Mouse (Mus musculus) stomach, postnatal 0 days (tissue): ENCODE results near the gene Pus10.

Experiments used
- CTCF ChIP-seq: IDR thresholded peaks from 2 replicates; pipeline ENCODE4 v1.5.1; 2016; ENCODE audit warnings: antibody characterized with exemption, low read depth, mild to moderate bottlenecking, moderate library complexity
- EP300 ChIP-seq: optimal IDR thresholded peaks from 2 replicates; pipeline ENCODE3; 2016; ENCODE audit warnings: antibody characterized with exemption

DNA sequence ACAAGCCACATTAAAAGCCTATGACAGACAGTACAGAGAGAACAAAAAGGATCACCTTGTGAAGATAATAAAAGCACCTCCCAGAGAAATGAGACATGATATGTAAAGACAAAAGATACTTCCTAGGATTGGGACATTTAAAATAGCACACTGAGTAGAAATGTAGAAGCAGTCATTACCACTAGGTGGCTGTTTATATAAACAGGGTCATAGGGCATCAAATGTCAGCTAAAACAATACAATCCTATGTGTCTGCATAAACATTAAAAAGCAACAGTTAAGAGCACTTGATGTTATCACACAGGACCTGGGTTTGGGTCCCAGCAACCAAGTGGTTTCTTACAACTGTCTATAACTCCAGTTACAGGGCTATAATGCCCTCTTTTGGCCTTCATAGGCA is 34.8 kb upstream of the Pus10 start:
- TF ChIP-seq CTCF (peak; percentile 34; the same call in 1 of the 2 replicates), EP300 (no peak)
